Mouse (Mus musculus): Measurements from ENCODE around the gene Saa4.
A peak's percentile ranks its signal among the peaks of the same experiment; 100 is the strongest.
"Not testable (repeated sequence)": the region's sequence is repeated elsewhere in the genome, so short reads cannot be mapped to it uniquely, and the experiment has no call there.

The Saa4 gene

DNA sequence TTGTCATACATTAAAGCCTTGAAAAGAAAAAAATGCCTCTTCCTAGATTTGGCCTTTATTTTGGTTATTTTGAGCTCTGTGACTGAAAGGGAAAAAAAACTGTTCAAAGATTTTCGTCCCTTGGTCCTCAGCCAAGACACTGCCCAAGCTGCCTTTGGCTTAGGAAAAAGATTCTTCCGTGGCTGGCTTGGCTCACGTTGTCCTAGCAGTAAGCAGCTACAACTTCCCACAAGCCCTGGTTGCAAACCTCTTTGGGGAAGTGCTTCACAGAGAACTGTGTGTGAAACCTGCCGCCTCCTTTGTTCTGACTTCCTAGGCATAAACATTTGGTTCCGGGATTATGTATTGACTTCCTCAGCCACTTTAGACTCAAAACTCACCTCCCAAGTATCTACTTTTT is 15.5 kb downstream of the Saa4 start:
- no peak for DNase-seq (ENCODE audit: low spot score)

- no peak for DNase-seq (ENCODE audit: low spot score)
These were observed 16.8 kb downstream of the Saa4 start, which contains the start of gene Saa3 for GRCm38 (mm10) chr7:46715600-46715999. Gene Saa3, minus strand, starts transcription at chr7:46715700.

DNA sequence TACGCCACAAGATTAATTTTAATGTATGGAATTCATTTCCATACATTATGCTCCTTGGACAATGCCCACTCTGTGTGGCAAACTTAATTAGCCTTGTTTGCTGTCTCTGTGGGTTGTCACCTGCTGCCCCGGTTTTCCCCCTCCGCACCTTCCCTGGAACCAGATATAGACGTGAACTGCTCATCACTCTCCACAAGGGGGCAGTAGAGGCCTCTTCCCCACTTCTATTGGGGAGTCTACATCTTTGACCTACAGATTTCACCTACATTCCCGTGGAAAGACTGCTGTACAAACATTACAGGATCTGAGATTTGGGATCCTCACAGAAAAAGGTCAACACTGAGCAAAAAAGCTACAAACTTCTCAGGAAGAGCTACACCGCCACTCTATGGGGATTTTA is 17.9 kb downstream of the Saa4 start:
- DNase-seq (ENCODE audit: low spot score) = no peak

DNA sequence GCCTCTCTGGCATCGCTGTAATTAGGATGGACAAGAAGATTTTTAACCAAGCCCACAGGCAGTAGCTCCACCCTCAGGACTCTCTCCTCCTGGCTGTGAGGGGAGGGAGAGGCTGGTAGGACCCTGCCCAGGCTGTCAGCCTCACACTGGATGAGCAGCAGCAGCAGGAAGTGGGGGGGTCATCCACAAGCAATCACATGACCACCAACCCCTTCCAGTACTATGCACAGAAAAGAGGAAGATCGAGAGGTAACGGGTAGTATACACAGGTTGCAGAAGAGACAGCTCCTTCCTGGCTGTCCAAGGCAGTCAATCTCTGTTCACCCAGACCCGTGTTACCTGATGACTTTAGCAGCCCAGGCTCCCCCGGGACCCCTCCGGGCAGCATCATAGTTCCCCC is 20.2 kb downstream of the Saa4 start:
- DNase-seq (ENCODE audit: low spot score) = no peak

- DNase-seq (ENCODE audit: low spot score) = peak; percentile 57
These were observed 22.0 kb downstream of the Saa4 start, which contains the start of gene Saal1 for GRCm38 (mm10) chr7:46710390-46710844. Gene Saal1, minus strand, starts transcription at chr7:46710680.

GRCm38 (mm10) chr7:46700521-46701025 is 31.8 kb downstream of the Saa4 start:
- no peak for DNase-seq (ENCODE audit: low spot score)

DNA sequence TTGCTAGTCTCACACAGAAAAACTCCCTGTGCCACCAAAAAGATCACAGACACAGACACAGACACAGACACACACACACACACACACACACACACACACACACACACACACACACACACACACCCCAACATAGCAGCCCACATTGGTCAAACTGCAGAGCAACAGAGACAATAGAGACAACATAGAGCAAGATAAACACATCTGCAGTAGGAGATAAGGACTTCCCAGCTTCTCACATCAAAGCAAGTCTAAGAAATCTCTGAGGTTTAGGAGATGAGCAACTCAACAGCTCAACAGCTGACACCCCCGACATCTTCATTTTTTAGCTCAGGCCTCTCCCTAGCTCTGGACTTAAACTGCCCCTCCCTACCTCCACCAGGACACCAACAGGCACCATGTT is 35.6 kb downstream of the Saa4 start:
- no peak for DNase-seq (ENCODE audit: low spot score)

GRCm38 (mm10) chr7:46686827-46687226 is 45.6 kb downstream of the Saa4 start:
- no peak for DNase-seq (ENCODE audit: low spot score)

GRCm38 (mm10) chr7:46680732-46681131 is 51.7 kb downstream of the Saa4 start:
- no peak for DNase-seq (ENCODE audit: low spot score)

GRCm38 (mm10) chr7:46679044-46679443 is 53.4 kb downstream of the Saa4 start:
- not testable (repeated sequence) for DNase-seq (ENCODE audit: low spot score)

DNA sequence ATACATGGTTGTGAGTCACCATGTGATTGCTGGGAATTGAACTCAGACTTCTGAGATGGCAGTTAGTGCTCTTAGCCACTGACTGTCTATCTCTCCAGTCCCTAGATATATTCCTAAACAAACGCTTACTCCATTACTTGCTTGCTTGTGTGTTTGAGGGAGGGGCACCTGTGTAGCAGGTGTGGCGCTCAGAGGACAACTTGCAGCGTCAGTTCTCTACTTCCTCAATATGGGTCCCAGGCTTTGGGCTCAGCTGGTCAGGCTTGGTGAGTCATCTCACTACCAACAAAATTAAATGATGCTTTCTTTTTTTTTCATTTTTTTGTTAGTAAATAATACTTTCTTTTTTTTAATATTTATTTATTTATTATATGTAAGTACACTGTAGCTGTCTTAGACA is 54.0 kb downstream of the Saa4 start:
- DNase-seq (ENCODE audit: low spot score) = no peak

Measured in ovary, adult 18-20 months (tissue).